Mouse (Mus musculus): ENCODE results near the gene Iapp. TPM values are rescaled to one million over a fixed set of nuclear protein-coding genes. Genes with fewer than 3 reads are reported as not detected.
"Not testable (repeated sequence)": the region's sequence is repeated elsewhere in the genome, so short reads cannot be mapped to it uniquely, and the experiment has no call there.

The Iapp gene
- polyA plus RNA-seq, 1 experiment from 2014 or later: 0.20 TPM

DNA sequence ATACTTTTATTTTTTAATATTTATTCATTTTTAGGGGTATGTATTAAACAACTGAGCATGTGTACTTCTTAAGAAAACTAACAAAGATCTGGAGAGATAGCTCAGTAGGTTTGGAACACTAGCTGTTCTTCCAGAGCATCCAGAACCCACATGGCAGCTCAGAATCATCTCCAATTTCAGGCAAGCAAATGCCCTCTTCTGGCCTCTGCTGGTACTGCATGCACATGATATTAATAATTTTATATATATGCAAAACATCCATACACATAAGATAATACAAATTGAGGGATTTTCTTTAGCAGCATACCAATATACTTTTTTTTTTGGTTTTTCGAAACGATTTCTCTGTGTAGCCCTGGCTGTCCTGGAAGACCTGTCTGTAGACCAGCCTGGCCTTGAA is 45.3 kb downstream of the Iapp start:
- peaks cover 8% of the 10 kb centered on the region for H3K4me1 ChIP-seq
- no peaks in the 10 kb centered on the region for H3K36me3 ChIP-seq
- H3K4me3 ChIP-seq: no peak overlapping the region
- H3K27ac ChIP-seq: no peak overlapping the region
- H3K9ac ChIP-seq: no peak overlapping the region
- H3K27me3 ChIP-seq: no peaks in the 10 kb centered on the region
- 73% methylated on average over 2 of the region's 2 CpGs for WGBS
- H3K9me3 ChIP-seq: no peaks in the 10 kb centered on the region
- ATAC-seq (ENCODE audit: insufficient number of reproducible peaks, insufficient read depth, low FRiP score, low TSS enrichment): no peak
- H3K4me2 ChIP-seq (replicated peaks): no peak overlapping the region

DNA sequence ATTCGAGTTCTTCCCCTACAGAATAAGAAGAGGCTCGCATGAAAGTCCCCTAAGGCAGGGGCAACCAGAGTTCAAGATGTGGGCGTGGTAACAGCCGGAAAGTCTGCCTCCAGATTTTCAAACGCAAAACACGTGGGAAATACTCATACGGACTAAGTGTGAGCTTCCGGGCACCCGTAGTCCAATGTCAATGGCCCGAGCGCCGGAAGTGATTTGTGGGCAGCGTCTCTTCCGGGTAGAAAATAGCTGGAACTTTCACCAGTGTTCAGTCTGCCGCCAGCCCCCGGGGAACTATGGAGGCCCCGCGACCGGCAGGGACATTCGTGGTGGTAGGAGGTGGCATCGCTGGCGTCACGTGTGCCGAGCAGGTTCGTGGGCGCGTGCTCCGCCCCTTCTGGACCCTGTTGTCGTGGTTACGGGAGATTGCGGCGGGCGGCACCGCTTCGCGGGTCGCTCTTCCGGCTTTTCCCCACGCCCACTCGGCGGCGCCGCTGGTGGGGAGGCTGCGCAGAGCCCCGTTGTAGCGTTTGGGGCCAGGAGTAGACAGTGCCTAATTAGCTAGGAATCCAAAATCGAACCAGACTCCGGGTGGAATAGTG is 47.3 kb downstream of the Iapp start, which contains the start of gene Pyroxd1:
Gene Pyroxd1, plus strand, starts transcription at position 215 of the 599 bp plus-strand sequence.
- Histone ChIP-seq H3K4me1 (peaks cover 8% of the 10 kb centered on the region), H3K27me3 (no peaks in the 10 kb centered on the region), H3K9me3 (no peaks in the 10 kb centered on the region), H3K4me3 (peak within 1 kb of the TSS; percentile 62), H3K27ac (peak within 1 kb of the TSS; percentile 69), H3K36me3 (peaks cover 6% of the 10 kb centered on the region; the same call in 1 of the 2 replicates), H3K4me2 (replicated peaks) (peak within 1 kb of the TSS; percentile 55), H3K9ac (peak within 1 kb of the TSS; percentile 60)
- ATAC-seq (ENCODE audit: insufficient number of reproducible peaks, insufficient read depth, low FRiP score, low TSS enrichment): peak; percentile 92
- WGBS: under 1% methylated on average over 48 of the region's 48 CpGs

DNA sequence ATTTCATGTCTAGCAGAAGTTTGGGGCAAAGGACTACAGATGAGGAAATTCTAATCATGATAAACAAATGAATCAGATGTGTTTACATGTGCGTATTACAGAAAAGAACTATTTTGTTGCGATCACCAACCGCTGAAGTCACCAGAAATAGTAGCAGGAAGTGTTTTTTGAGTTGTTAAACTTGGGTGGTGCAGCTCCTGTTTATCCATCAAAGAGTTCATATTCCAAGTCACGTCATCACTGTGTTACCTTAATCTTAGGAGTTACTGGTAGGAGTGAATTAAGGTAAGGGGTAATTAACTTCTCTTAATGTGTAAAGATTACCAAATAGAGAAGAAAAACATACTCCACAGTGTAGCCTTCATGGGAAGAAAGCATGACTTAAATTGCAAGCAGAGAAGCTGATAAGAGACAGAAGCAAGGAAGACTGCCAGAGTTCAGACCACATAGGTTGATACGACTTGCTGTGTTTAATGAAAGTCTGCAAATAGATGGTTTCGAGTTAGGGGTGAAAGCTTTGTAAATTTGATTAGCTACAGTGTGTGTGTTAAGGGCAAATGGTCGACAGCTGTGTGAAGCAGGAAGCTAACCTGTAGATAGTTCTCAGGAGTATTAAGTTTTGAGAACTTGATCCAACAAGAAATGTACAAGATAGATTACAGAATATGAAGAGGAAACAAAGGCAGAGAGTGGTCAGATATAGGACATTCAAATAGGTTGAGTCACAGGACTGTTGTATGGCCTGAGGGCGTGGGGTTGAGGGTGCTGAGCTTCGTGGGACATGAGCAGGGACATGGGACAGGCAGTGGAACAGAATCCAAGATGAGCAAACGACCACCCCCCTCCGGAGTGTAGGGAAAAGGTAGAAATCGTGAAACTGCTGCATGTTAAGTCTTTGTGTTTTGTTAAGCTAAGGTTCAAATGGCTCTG is 48.2 kb downstream of the Iapp start:
- ATAC-seq (ENCODE audit: insufficient number of reproducible peaks, insufficient read depth, low FRiP score, low TSS enrichment): no peak
- H3K4me1 ChIP-seq: peaks cover 8% of the 10 kb centered on the region
- peaks cover 12% of the 10 kb centered on the region; the same call in 1 of the 2 replicates for H3K36me3 ChIP-seq
- peak overlapping the region; percentile 60; the same call in 1 of the 2 replicates for H3K9ac ChIP-seq
- H3K4me2 ChIP-seq (replicated peaks): peak overlapping the region; percentile 55
- 47% methylated on average over 12 of the region's 12 CpGs for WGBS
- H3K27ac ChIP-seq: no peak overlapping the region
- H3K9me3 ChIP-seq: no peaks in the 10 kb centered on the region
- H3K27me3 ChIP-seq: no peaks in the 10 kb centered on the region
- peak overlapping the region; percentile 62 for H3K4me3 ChIP-seq

DNA sequence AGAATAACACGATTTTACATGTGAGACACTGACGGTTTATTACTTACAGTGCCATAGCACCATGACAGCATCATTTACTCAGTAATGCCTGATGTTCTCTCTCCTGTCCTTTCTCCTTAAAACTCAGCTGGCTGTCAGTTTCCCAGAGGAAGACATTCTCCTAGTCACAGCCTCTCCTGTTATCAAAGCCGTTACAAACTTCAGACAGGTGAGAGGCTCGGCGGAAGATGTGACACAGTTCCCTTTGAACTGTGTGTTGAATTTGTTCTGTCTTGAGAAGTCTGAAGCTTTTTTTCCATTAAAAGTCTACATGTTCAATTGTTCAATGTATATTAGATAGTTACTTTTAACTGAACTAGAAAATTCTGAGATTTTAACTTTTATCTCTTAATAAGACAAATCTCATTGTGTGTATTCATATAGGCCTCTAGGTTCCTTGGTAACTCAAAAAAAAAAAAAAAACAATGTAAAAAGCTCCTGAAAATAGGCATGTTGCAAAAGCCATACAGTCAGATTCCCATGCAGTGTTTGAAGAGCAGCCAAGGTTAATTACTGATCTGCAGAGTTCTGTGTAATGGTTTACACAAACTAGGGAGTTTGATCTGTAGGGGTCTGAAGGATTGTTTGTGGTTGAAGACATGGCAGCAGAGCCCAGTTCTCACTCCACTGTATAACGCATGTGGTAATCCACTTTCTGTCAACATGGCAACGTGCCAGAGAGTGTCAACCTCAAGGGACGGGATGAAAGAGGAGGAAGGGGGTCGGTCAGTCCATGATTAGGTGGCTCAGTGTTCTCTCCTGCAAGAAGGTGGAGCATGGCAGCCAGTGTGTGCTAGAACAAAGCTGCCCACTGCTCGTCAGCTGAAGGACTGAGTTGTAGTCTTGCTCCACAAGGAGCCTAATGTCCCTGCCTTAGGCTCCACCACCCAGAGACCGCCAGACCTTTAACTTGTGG is 49.5 kb downstream of the Iapp start:
- H3K4me3 ChIP-seq: no peak overlapping the region
- H3K27ac ChIP-seq: no peak overlapping the region
- ATAC-seq (ENCODE audit: insufficient number of reproducible peaks, insufficient read depth, low FRiP score, low TSS enrichment): no peak
- H3K4me2 ChIP-seq (replicated peaks): no peak overlapping the region
- WGBS: 85% methylated on average over 11 of the region's 11 CpGs
- no peaks in the 10 kb centered on the region for H3K27me3 ChIP-seq
- no peak overlapping the region for H3K9ac ChIP-seq
- H3K36me3 ChIP-seq: peaks cover 21% of the 10 kb centered on the region; the same call in 1 of the 2 replicates
- peaks cover 8% of the 10 kb centered on the region for H3K4me1 ChIP-seq
- H3K9me3 ChIP-seq: no peaks in the 10 kb centered on the region

DNA sequence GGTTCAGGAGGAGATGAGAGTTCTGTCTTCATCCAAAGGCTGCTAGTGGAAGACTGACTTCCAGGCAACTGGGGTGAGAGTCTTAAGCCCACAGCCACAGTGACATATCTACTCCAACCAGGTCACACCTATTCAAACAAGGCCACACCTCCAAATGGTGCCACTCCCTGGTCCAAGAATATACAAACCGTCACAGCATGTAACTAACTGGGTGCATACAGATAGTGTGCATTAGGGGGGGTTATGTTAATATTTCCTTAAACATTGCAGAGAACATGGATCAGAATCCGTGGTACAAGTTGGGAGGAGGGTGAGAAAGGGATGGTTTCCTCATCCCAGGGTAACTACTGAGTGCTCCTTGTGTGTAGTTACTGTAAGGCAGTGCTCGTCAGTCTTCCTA is 53.9 kb downstream of the Iapp start:
- WGBS: 89% methylated on average over 3 of the region's 3 CpGs
- not testable (repeated sequence) for H3K9ac ChIP-seq
- peaks cover 26% of the 10 kb centered on the region; the same call in 1 of the 2 replicates for H3K36me3 ChIP-seq

More for the DNA sequence above, 53.9 kb downstream of the Iapp start:
- not testable (repeated sequence) for H3K4me2 ChIP-seq (replicated peaks); ATAC-seq (ENCODE audit: insufficient number of reproducible peaks, insufficient read depth, low FRiP score, low TSS enrichment); H3K4me1 ChIP-seq; H3K27me3 ChIP-seq; H3K4me3 ChIP-seq; H3K27ac ChIP-seq; H3K9me3 ChIP-seq

Other genes starting within 250 kb of the Iapp start
- not detected in 2 replicates for gene Slco1a6, start 89.9 kb upstream of the Iapp start, polyA plus RNA-seq (2016; fragmentation: Nextera tagmentation; extraction: Ambion mirVana)
- 0.19 TPM in 1 of 2 replicates, not detected in the other for gene Slco1a5, start 24.6 kb downstream of the Iapp start, polyA plus RNA-seq (2016; fragmentation: Nextera tagmentation; extraction: Ambion mirVana)
- gene Pyroxd1, start 47.2 kb downstream of the Iapp start, polyA plus RNA-seq (2016; fragmentation: Nextera tagmentation; extraction: Ambion mirVana): 19.0 and 19.7 TPM in 2 replicates
- gene Recql, start 88.7 kb downstream of the Iapp start, polyA plus RNA-seq (2016; fragmentation: Nextera tagmentation; extraction: Ambion mirVana): 32.8 and 33.8 TPM in 2 replicates
- gene Golt1b, start 88.8 kb downstream of the Iapp start, polyA plus RNA-seq (2016; fragmentation: Nextera tagmentation; extraction: Ambion mirVana): 112 and 117 TPM in 2 replicates
- 0.67 and 0.88 TPM in 2 replicates for gene Spx, start 115.0 kb downstream of the Iapp start, polyA plus RNA-seq (2016; fragmentation: Nextera tagmentation; extraction: Ambion mirVana)
- gene Gys2, start 174.7 kb downstream of the Iapp start, polyA plus RNA-seq (2016; fragmentation: Nextera tagmentation; extraction: Ambion mirVana): not detected in 2 replicates
- 407 and 439 TPM in 2 replicates for gene Ldhb, start 209.5 kb downstream of the Iapp start, polyA plus RNA-seq (2016; fragmentation: Nextera tagmentation; extraction: Ambion mirVana)